Mouse (Mus musculus): Measurements from ENCODE around the gene Rph3al. TPM values are rescaled to one million over a fixed set of nuclear protein-coding genes. Genes with fewer than 3 reads are reported as not detected.

Rph3al gene
- total RNA-seq, 2 experiments from 2014 or later = 18.0 to 19.5 TPM

Other genes starting within 250 kb of the Rph3al start
- 100 to 1,000 TPM; 648 to 744 TPM for gene Ywhae, start 205.6 kb downstream of the Rph3al start, total RNA-seq (2021)
- 10 to 100 TPM; 30.9 to 35.2 TPM for gene Doc2b, start 142.4 kb downstream of the Rph3al start, total RNA-seq (2021)
- not detected for gene 1700016K19Rik, start 61.5 kb upstream of the Rph3al start, total RNA-seq (2021)
- 10 to 100 TPM; 35.5 to 40.1 TPM for gene Rflnb, start 89.4 kb upstream of the Rph3al start, total RNA-seq (2021)
- 10 to 100 TPM; 42.2 to 49.3 TPM for gene Vps53, start 241.2 kb upstream of the Rph3al start, total RNA-seq (2021)
- 10 to 100 TPM in 1 of 2 experiments, 1 to 10 TPM in 1; 9.8 to 10.5 TPM for gene Fam57a, start 241.2 kb upstream of the Rph3al start, total RNA-seq (2021)